Mouse (Mus musculus) midbrain, embryonic 14.5 days (tissue): ENCODE data around the gene Acss2. TPM values are rescaled to one million over a fixed set of nuclear protein-coding genes. Genes with fewer than 3 reads are reported as not detected.

Source experiments
- ATAC-seq: fragments of 200-750 bp; cut with Nextera tagmentation; 2 replicates; pipeline ENCODE4 v1.8.0; 2017; ENCODE audit warnings: moderate number of reproducible peaks, moderate library complexity; ENCODE audit not compliant: low FRiP score, low TSS enrichment
- DNase-seq: peaks from one replicate; pipeline ENCODE4 v3.0.0-alpha.2; 2015
- H3K27ac ChIP-seq: fragments of 300-500 bp; sonication (generic); replicated peaks from 2 replicates; pipeline ENCODE4 v1.5.1; 2014; ENCODE audit warnings: mild to moderate bottlenecking, low read depth, low read length, moderate library complexity
- H3K27me3 ChIP-seq: fragments of 300-500 bp; sonication (generic); 2 replicates; pipeline ENCODE4 v1.6.1; 2014; ENCODE audit warnings: low read length, control low read depth, mixed read lengths; ENCODE audit not compliant: control insufficient read depth, insufficient read depth
- H3K36me3 ChIP-seq: fragments of 300-500 bp; sonication (generic); 2 replicates; pipeline ENCODE4 v1.6.1; 2014; ENCODE audit warnings: low read length, control low read depth; ENCODE audit not compliant: control insufficient read depth, insufficient read depth
- H3K4me1 ChIP-seq: fragments of 300-500 bp; sonication (generic); 2 replicates; pipeline ENCODE4 v1.6.1; 2014; ENCODE audit warnings: mild to moderate bottlenecking, antibody characterized with exemption, low read length, control low read depth; ENCODE audit not compliant: control insufficient read depth, insufficient read depth
- H3K4me2 ChIP-seq: fragments of 300-500 bp; sonication (generic); 2 replicates; pipeline ENCODE4 v1.6.1; 2014; ENCODE audit warnings: mild to moderate bottlenecking, low read length, moderate library complexity
- H3K4me3 ChIP-seq: fragments of 300-500 bp; sonication (generic); replicated peaks from 2 replicates; pipeline ENCODE4 v1.5.1; 2014; ENCODE audit warnings: low read depth, low read length
- H3K9ac ChIP-seq: fragments of 300-500 bp; sonication (generic); replicated peaks from 2 replicates; pipeline ENCODE4 v1.6.1; 2014; ENCODE audit warnings: mild to moderate bottlenecking, low read length, moderate library complexity
- H3K9me3 ChIP-seq: fragments of 300-500 bp; sonication (generic); 2 replicates; pipeline ENCODE4 v1.6.1; 2016; ENCODE audit warnings: low read length, control low read depth, mixed read lengths; ENCODE audit not compliant: control insufficient read depth
- WGBS: fragments of 180-500 bp; shearing (Covaris S2); extraction: QIAGEN DNeasy Blood & Tissue Kit; methylation state at CpG from one replicate; pipeline ENCODE4 v1.1.7; 2014; 5-methylcytosine and 5-hydroxymethylcytosine counted together
- polyA plus RNA-seq: library from polyadenylated mRNA; unstranded; fragments of >200 nt; fragmentation: Nextera tagmentation; extraction: Ambion mirVana; gene quantifications from 2 replicates; pipeline ENCODE4 v1.2.1, GENCODE M21; 2014

Gene Acss2
- polyA plus RNA-seq: 22.4 and 25.7 TPM in 2 replicates

- ATAC-seq (peak; percentile 98), DNase-seq (peak; percentile 98)
- WGBS: 4% methylated on average over 70 of the region's 70 CpGs
- H3K27ac ChIP-seq: peak within 1 kb of the TSS; percentile 82
- peak within 1 kb of the TSS; percentile 66 for H3K4me3 ChIP-seq
- peak within 1 kb of the TSS; percentile 75 for H3K4me2 ChIP-seq
- peak within 1 kb of the TSS; percentile 59 for H3K9ac ChIP-seq
- no peaks in the 10 kb centered on the region for H3K27me3 ChIP-seq
- no peaks in the 10 kb centered on the region for H3K36me3 ChIP-seq
- peaks cover 19% of the 10 kb centered on the region for H3K4me1 ChIP-seq
- H3K9me3 ChIP-seq: no peaks in the 10 kb centered on the region
These were observed at the start of gene Acss2, which contains the start of gene Ggt7 for GRCm38 (mm10) chr2:155517455-155518423. Gene Acss2 (plus strand): TSS chr2:155517948. Gene Ggt7 (minus strand): TSS chr2:155518237.

GRCm38 (mm10) chr2:155472671-155473569, 44.8 kb upstream of the Acss2 start:
- H3K4me3 ChIP-seq: peak overlapping the region; percentile 76
- peaks cover 17% of the 10 kb centered on the region; the same call in 1 of the 2 replicates for H3K4me1 ChIP-seq
- ATAC-seq: peak; percentile 79
- peak overlapping the region; percentile 96 for H3K9ac ChIP-seq
- WGBS: under 1% methylated on average over 46 of the region's 71 CpGs
- no peaks in the 10 kb centered on the region for H3K36me3 ChIP-seq
- H3K4me2 ChIP-seq: peak overlapping the region; percentile 60
- H3K9me3 ChIP-seq: no peaks in the 10 kb centered on the region
- peak overlapping the region; percentile 95 for H3K27ac ChIP-seq
- peak; percentile 66 for DNase-seq
- H3K27me3 ChIP-seq: no peaks in the 10 kb centered on the region

- under 1% methylated on average over 71 of the region's 72 CpGs for WGBS
- H3K4me3 ChIP-seq: peak within 1 kb of the TSS; percentile 76
- peak; percentile 95 for DNase-seq
- no peaks in the 10 kb centered on the region for H3K27me3 ChIP-seq
- H3K9ac ChIP-seq: peak within 1 kb of the TSS; percentile 96
- ATAC-seq: peak; percentile 85
- peak within 1 kb of the TSS; percentile 60 for H3K4me2 ChIP-seq
- H3K9me3 ChIP-seq: no peaks in the 10 kb centered on the region
- peaks cover 17% of the 10 kb centered on the region; the same call in 1 of the 2 replicates for H3K4me1 ChIP-seq
- peak within 1 kb of the TSS; percentile 95 for H3K27ac ChIP-seq
- H3K36me3 ChIP-seq: no peaks in the 10 kb centered on the region
These were observed 44.1 kb upstream of the Acss2 start, which contains the start of gene Ncoa6 for GRCm38 (mm10) chr2:155473570-155474088. Gene Ncoa6 (minus strand): TSS chr2:155473894.

- 44% methylated on average over 3 of the region's 3 CpGs for WGBS
- H3K9me3 ChIP-seq: no peaks in the 10 kb centered on the region; the same call in 1 of the 2 replicates
- H3K4me1 ChIP-seq: no peaks in the 10 kb centered on the region
- no peak overlapping the region for H3K4me3 ChIP-seq
- H3K27ac ChIP-seq: no peak overlapping the region
- no peaks in the 10 kb centered on the region for H3K27me3 ChIP-seq
- peak; percentile 85 for DNase-seq
- no peak overlapping the region for H3K9ac ChIP-seq
- H3K36me3 ChIP-seq: no peaks in the 10 kb centered on the region
- H3K4me2 ChIP-seq: no peak overlapping the region
- ATAC-seq: no peak
These were observed 35.7 kb upstream of the Acss2 start for GRCm38 (mm10) chr2:155482021-155482420.

- Histone ChIP-seq H3K27me3 (no peaks in the 10 kb centered on the region), H3K9me3 (no peaks in the 10 kb centered on the region), H3K4me2 (no peak overlapping the region), H3K9ac (no peak overlapping the region), H3K4me1 (no peaks in the 10 kb centered on the region), H3K4me3 (no peak overlapping the region), H3K27ac (no peak overlapping the region), H3K36me3 (peaks cover 56% of the 10 kb centered on the region)
- WGBS: 91% methylated on average over 6 of the region's 6 CpGs
- ATAC-seq: no peak
- DNase-seq: no peak
These were observed 26.8 kb upstream of the Acss2 start for GRCm38 (mm10) chr2:155490998-155491397.

- DNase-seq (no peak), ATAC-seq (no peak)
- WGBS: 86% methylated on average over 7 of the region's 7 CpGs
- Histone ChIP-seq H3K36me3 (peaks cover 68% of the 10 kb centered on the region), H3K4me3 (no peak overlapping the region), H3K4me1 (no peaks in the 10 kb centered on the region), H3K27me3 (no peaks in the 10 kb centered on the region), H3K9ac (no peak overlapping the region), H3K9me3 (no peaks in the 10 kb centered on the region), H3K4me2 (no peak overlapping the region), H3K27ac (no peak overlapping the region)
These were observed 15.2 kb upstream of the Acss2 start for GRCm38 (mm10) chr2:155502596-155502995.

GRCm38 (mm10) chr2:155504440-155505355, 13.1 kb upstream of the Acss2 start:
- DNase-seq: peak; percentile 72
- H3K4me1 ChIP-seq: 0 out of 2 replicates have a peak, but pooled peaks cover 5% of the 10 kb centered on the region
- H3K27ac ChIP-seq: no peak overlapping the region
- 41% methylated on average over 13 of the region's 13 CpGs for WGBS
- H3K9ac ChIP-seq: no peak overlapping the region
- no peaks in the 10 kb centered on the region for H3K9me3 ChIP-seq
- H3K36me3 ChIP-seq: peaks cover 50% of the 10 kb centered on the region
- no peak overlapping the region for H3K4me2 ChIP-seq
- H3K27me3 ChIP-seq: no peaks in the 10 kb centered on the region
- ATAC-seq: no peak
- no peak overlapping the region for H3K4me3 ChIP-seq
